Mouse (Mus musculus) MEL (cell line): ENCODE data around the gene Tespa1. TPM values are rescaled to one million over a fixed set of nuclear protein-coding genes. Genes with fewer than 3 reads are reported as not detected.
"Not testable (repeated sequence)": the region's sequence is repeated elsewhere in the genome, so short reads cannot be mapped to it uniquely, and the experiment has no call there.

ENCODE experiments used
- DNase-seq: peaks from one replicate; pipeline ENCODE4 v3.0.0; 2011; ENCODE audit warnings: low read depth, low spot score
- H3K27ac ChIP-seq: 2 replicates; pipeline ENCODE4 v1.5.1; 2012; ENCODE audit warnings: low read depth, mild to moderate bottlenecking, control low read depth, low read length, moderate library complexity; ENCODE audit not compliant: control insufficient read depth
- H3K27me3 ChIP-seq, 2 experiments: fragments of 150-350 bp in 1 of 2; sonication (generic) in 1 of 2; 2 replicates each; pipeline ENCODE4 v1.6.1; 2012; ENCODE audit warnings: low read length in 2 of 2, mild to moderate bottlenecking in 2 of 2, improper control_type of control experiment in 1 of 2, moderate library complexity in 1 of 2; ENCODE audit not compliant: insufficient read depth in 2 of 2, control insufficient read depth in 1 of 2
- H3K36me3 ChIP-seq, 2 experiments: 2 replicates each; pipeline ENCODE4 v1.6.1; 2012 to 2014; ENCODE audit warnings: low read length in 2 of 2, improper control_type of control experiment in 1 of 2, inconsistent platforms in 1 of 2, mild to moderate bottlenecking in 1 of 2; ENCODE audit not compliant: insufficient read depth in 2 of 2, control insufficient read depth in 1 of 2
- H3K4me1 ChIP-seq, 2 experiments: fragments of 150-350 bp in 1 of 2; sonication (generic) in 1 of 2; 2 replicates each; pipeline ENCODE4 v1.6.1; 2012; ENCODE audit warnings: low read length in 2 of 2, improper control_type of control experiment in 1 of 2, mild to moderate bottlenecking in 1 of 2; ENCODE audit not compliant: insufficient read depth in 2 of 2, control insufficient read depth in 1 of 2
- H3K4me3 ChIP-seq, 2 experiments: fragments of 150-350 bp in 1 of 2; sonication (generic) in 1 of 2; 2 replicates each; pipeline ENCODE4 v1.5.1; 2012; ENCODE audit warnings: low read depth in 2 of 2, low read length in 2 of 2, mild to moderate bottlenecking in 2 of 2, moderate library complexity in 2 of 2, control low read depth in 1 of 2, improper control_type of control experiment in 1 of 2; ENCODE audit not compliant: control insufficient read depth in 1 of 2, insufficient read depth in 1 of 2
- H3K79me2 ChIP-seq: 2 replicates; pipeline ENCODE4 v1.6.1; 2012; ENCODE audit warnings: mild to moderate bottlenecking, low read length, moderate library complexity; ENCODE audit not compliant: control insufficient read depth, poor library complexity, insufficient read depth
- H3K9ac ChIP-seq: 2 replicates; pipeline ENCODE4 v1.6.1; 2012; ENCODE audit warnings: low read depth, mild to moderate bottlenecking, control low read depth, low read length, moderate library complexity; ENCODE audit not compliant: control insufficient read depth, poor library complexity, severe bottlenecking
- H3K9me3 ChIP-seq: fragments of 150-350 bp; sonication (generic); replicated peaks from 2 replicates; pipeline ENCODE4 v1.6.1; 2012; ENCODE audit warnings: mild to moderate bottlenecking, low read length, improper control_type of control experiment, moderate library complexity; ENCODE audit not compliant: insufficient read depth
- CHD1 ChIP-seq: IDR thresholded peaks from 2 replicates; pipeline ENCODE4 v1.6.1; 2012; ENCODE audit warnings: low read depth, mild to moderate bottlenecking, inconsistent platforms, low read length, improper control_type of control experiment
- E2F4 ChIP-seq: IDR thresholded peaks from 2 replicates; pipeline ENCODE4 v1.6.1; 2011; ENCODE audit warnings: low read depth, low read length, improper control_type of control experiment, borderline replicate concordance
- EP300 ChIP-seq, 2 experiments: IDR thresholded peaks; 2 replicates each; pipeline ENCODE4 v1.6.1; 2011; ENCODE audit warnings: improper control_type of control experiment in 2 of 2, low read length in 2 of 2, low read depth in 1 of 2, mild to moderate bottlenecking in 1 of 2
- GABPA ChIP-seq: IDR thresholded peaks from 2 replicates; pipeline ENCODE4 v1.6.1; 2012; ENCODE audit warnings: low read depth, mild to moderate bottlenecking, inconsistent platforms, low read length, improper control_type of control experiment, moderate library complexity
- GATA1 ChIP-seq: IDR thresholded peaks from 2 replicates; pipeline ENCODE4 v1.6.1; 2011; ENCODE audit warnings: low read depth, low read length, improper control_type of control experiment
- JUND ChIP-seq: IDR thresholded peaks from 2 replicates; pipeline ENCODE4 v1.6.1; 2011; ENCODE audit warnings: low read depth, mild to moderate bottlenecking, improper control_type of control experiment, low read length
- KAT2A ChIP-seq: conservative IDR thresholded peaks from 2 replicates; pipeline ENCODE4 v1.6.1; 2012; ENCODE audit warnings: low read depth, low read length, improper control_type of control experiment, inconsistent platforms
- MEF2A ChIP-seq: IDR thresholded peaks from 2 replicates; pipeline ENCODE4 v1.6.1; 2014; ENCODE audit warnings: low read depth, mild to moderate bottlenecking, inconsistent platforms, low read length, improper control_type of control experiment; ENCODE audit not compliant: poor library complexity, insufficient replicate concordance, severe bottlenecking; ENCODE audit errors: extremely low read depth
- MXI1 ChIP-seq: IDR thresholded peaks from 2 replicates; pipeline ENCODE4 v1.6.1; 2011; ENCODE audit warnings: mild to moderate bottlenecking, low read depth, low read length, improper control_type of control experiment
- MYC ChIP-seq: IDR thresholded peaks from 2 replicates; pipeline ENCODE4 v1.6.1; 2011; ENCODE audit warnings: low read depth, mild to moderate bottlenecking, low read length, improper control_type of control experiment, moderate library complexity
- NELFE ChIP-seq: IDR thresholded peaks from 2 replicates; pipeline ENCODE4 v1.6.1; 2011; ENCODE audit warnings: low read depth, low read length, improper control_type of control experiment
- RAD21 ChIP-seq: IDR thresholded peaks from 2 replicates; pipeline ENCODE4 v1.6.1; 2011; ENCODE audit warnings: mild to moderate bottlenecking, low read depth, low read length, improper control_type of control experiment
- RCOR1 ChIP-seq: IDR thresholded peaks from 2 replicates; pipeline ENCODE4 v1.6.1; 2012; ENCODE audit warnings: low read depth, mild to moderate bottlenecking, inconsistent platforms, low read length, improper control_type of control experiment
- TCF12 ChIP-seq: IDR thresholded peaks from 2 replicates; pipeline ENCODE4 v1.6.1; 2014; ENCODE audit warnings: low read depth, mild to moderate bottlenecking, inconsistent platforms, low read length, improper control_type of control experiment, moderate library complexity
- USF1 ChIP-seq: IDR thresholded peaks from 2 replicates; pipeline ENCODE4 v1.6.1; 2014; ENCODE audit warnings: low read depth, mild to moderate bottlenecking, inconsistent platforms, low read length, improper control_type of control experiment, moderate library complexity
- ZC3H11A ChIP-seq: IDR thresholded peaks from 2 replicates; pipeline ENCODE4 v1.6.1; 2012; ENCODE audit warnings: low read depth, mild to moderate bottlenecking, inconsistent platforms, low read length, improper control_type of control experiment
- polyA plus RNA-seq, 2 experiments: library from polyadenylated mRNA; stranded (reverse) in 1 of 2; unstranded in 1 of 2; fragments of >175 nt in 1 of 2; fragments of >200 nt in 1 of 2; gene quantifications; 2 replicates each; pipeline versions ENCODE4 v1.2.1 to v1.2.4; 2012; ENCODE audit warnings: low replicate concordance in 2 of 2, low read depth in 1 of 2; ENCODE audit not compliant: insufficient read length in 2 of 2, insufficient read depth in 1 of 2, missing spikeins in 1 of 2
- total RNA-seq: library from RNA; depleted of rRNA; stranded (reverse); fragments of 300-350 nt; gene quantifications from 2 replicates; pipeline ENCODE4 v1.2.3, GENCODE M21; 2012

The Tespa1 gene
- total and polyA plus RNA-seq, 3 experiments: 2.7 to 3.5 TPM; not detected in 1

- TF ChIP-seq E2F4 (no peak), KAT2A (no peak), GATA1 (peak; percentile 95), CHD1 (no peak), GABPA (no peak), JUND (no peak), MEF2A (no peak), ZC3H11A (no peak), RAD21 (no peak), USF1 (no peak), MYC (0 out of 2 replicates have a peak, but pooled peaks have one; percentile 27), NELFE (no peak), RCOR1 (peak; percentile 79; the same call in 1 of the 2 replicates), MXI1 (peak; percentile 41; the same call in 1 of the 2 replicates)
These were observed 13.7 kb downstream of the Tespa1 start (continued) for GRCm38 (mm10) chr10:130336385-130336784.

- TF ChIP-seq TCF12 (no peak), EP300 (IDR thresholded peaks at IDR 0.05; ENCODE audit: low read depth in 1 of 2, low read length in 2 of 2) (0 out of 4 replicates have a peak, but pooled peaks of 1 of the 2 experiments have one; percentile 7)
- no peak for DNase-seq
- H3K4me1 ChIP-seq: peaks cover 7 to 18% of the 10 kb centered on the region in 2 experiments
These were observed 14.9 kb downstream of the Tespa1 start for GRCm38 (mm10) chr10:130337581-130337980.

GRCm38 (mm10) chr10:130340050-130340449 lies 17.4 kb downstream of the Tespa1 start:
- H3K4me3 ChIP-seq, DNase-seq: not testable (repeated sequence)

More at GRCm38 (mm10) chr10:130337581-130337980, 14.9 kb downstream of the Tespa1 start:
- H3K4me3 ChIP-seq: no peak overlapping the region
- H3K27me3 ChIP-seq: no peaks in the 10 kb centered on the region
- no peaks in the 10 kb centered on the region for H3K79me2 ChIP-seq
- 0 out of 2 replicates have a peak overlapping the region, but pooled peaks have one; percentile 24 for H3K27ac ChIP-seq
- peaks cover 0 to 21% of the 10 kb centered on the region in 2 experiments; a peak in 2 of 4 replicates for H3K36me3 ChIP-seq
- H3K9ac ChIP-seq: no peak overlapping the region
- H3K9me3 ChIP-seq: no peaks in the 10 kb centered on the region

More at GRCm38 (mm10) chr10:130340050-130340449, 17.4 kb downstream of the Tespa1 start:
- peaks cover 7 to 18% of the 10 kb centered on the region in 2 experiments for H3K4me1 ChIP-seq
- H3K27ac ChIP-seq, H3K9me3 ChIP-seq, H3K79me2 ChIP-seq, H3K9ac ChIP-seq, H3K27me3 ChIP-seq: not testable (repeated sequence)
- H3K36me3 ChIP-seq: peaks cover 0 to 21% of the 10 kb centered on the region in 2 experiments; a peak in 2 of 4 replicates
